Mouse (Mus musculus) kidney, embryonic 14.5 days (tissue): ENCODE measurements around the gene Preb. TPM values are rescaled to one million over a fixed set of nuclear protein-coding genes. Genes with fewer than 3 reads are reported as not detected.

Experiments
- ATAC-seq: fragments of 200-750 bp; cut with Nextera tagmentation; 2 replicates; pipeline ENCODE4 v1.8.0; 2017; ENCODE audit warnings: moderate number of reproducible peaks, mild to moderate bottlenecking, moderate TSS enrichment, moderate library complexity; ENCODE audit not compliant: low FRiP score, low TSS enrichment
- H3K27ac ChIP-seq: fragments of 300-500 bp; sonication (generic); 2 replicates; pipeline ENCODE4 v1.5.1; 2014; ENCODE audit warnings: low read depth, mild to moderate bottlenecking, low read length, moderate library complexity, mixed read lengths
- H3K27me3 ChIP-seq: fragments of 300-500 bp; sonication (generic); 2 replicates; pipeline ENCODE4 v1.6.1; 2014; ENCODE audit warnings: mild to moderate bottlenecking, low read length; ENCODE audit not compliant: control insufficient read depth, insufficient read depth
- H3K36me3 ChIP-seq: fragments of 300-500 bp; sonication (generic); 2 replicates; pipeline ENCODE4 v1.6.1; 2014; ENCODE audit warnings: low read length, mixed read lengths; ENCODE audit not compliant: control insufficient read depth, insufficient read depth
- H3K4me1 ChIP-seq: fragments of 300-500 bp; sonication (generic); 2 replicates; pipeline ENCODE4 v1.6.1; 2014; ENCODE audit warnings: low read length, mixed read lengths; ENCODE audit not compliant: control insufficient read depth, insufficient read depth
- H3K4me2 ChIP-seq: fragments of 300-500 bp; sonication (generic); replicated peaks from 2 replicates; pipeline ENCODE4 v1.6.1; 2014; ENCODE audit warnings: low read depth, mild to moderate bottlenecking, low read length
- H3K4me3 ChIP-seq: fragments of 300-500 bp; sonication (generic); 2 replicates; pipeline ENCODE4 v1.5.1; 2014; ENCODE audit warnings: mild to moderate bottlenecking, low read length
- H3K9ac ChIP-seq: fragments of 300-500 bp; sonication (generic); 2 replicates; pipeline ENCODE4 v1.6.1; 2014; ENCODE audit warnings: low read depth, mild to moderate bottlenecking, low read length, moderate library complexity
- H3K9me3 ChIP-seq: fragments of 300-500 bp; sonication (generic); 2 replicates; pipeline ENCODE4 v1.6.1; 2016; ENCODE audit warnings: low read length; ENCODE audit not compliant: control insufficient read depth
- WGBS: fragments of 180-500 bp; shearing (Covaris S2); extraction: QIAGEN DNeasy Blood & Tissue Kit; methylation state at CpG from one replicate; pipeline ENCODE4 v1.1.7; 2014; 5-methylcytosine and 5-hydroxymethylcytosine counted together
- polyA plus RNA-seq: library from polyadenylated mRNA; unstranded; fragments of >200 nt; fragmentation: Nextera tagmentation; extraction: Ambion mirVana; gene quantifications from 2 replicates; pipeline ENCODE4 v1.2.1, GENCODE M21; 2014

The Preb gene
- polyA plus RNA-seq: 97.6 and 99.5 TPM in 2 replicates

- Histone ChIP-seq H3K9me3 (no peaks in the 10 kb centered on the region), H3K9ac (peak within 1 kb of the TSS; percentile 92), H3K4me3 (peak within 1 kb of the TSS; percentile 89), H3K4me1 (peaks cover 18% of the 10 kb centered on the region), H3K27me3 (no peaks in the 10 kb centered on the region), H3K27ac (peak within 1 kb of the TSS; percentile 89), H3K4me2 (peak within 1 kb of the TSS; percentile 88), H3K36me3 (peaks cover 25% of the 10 kb centered on the region)
- WGBS: under 1% methylated on average over 56 of the region's 56 CpGs
- ATAC-seq: peak; percentile 94
Measured at GRCm38 (mm10) chr5:30959966-30960501, at the start of gene Preb. Preb (minus strand) TSS chr5:30960361.

GRCm38 (mm10) chr5:31004184-31004583 is 44.0 kb upstream of the Preb start:
- peak; percentile 76 for ATAC-seq
- H3K27me3 ChIP-seq: no peaks in the 10 kb centered on the region

GRCm38 (mm10) chr5:31001560-31001959 is 41.4 kb upstream of the Preb start:
- Histone ChIP-seq H3K4me2 (no peak overlapping the region), H3K4me3 (no peak overlapping the region), H3K27ac (no peak overlapping the region), H3K9me3 (no peaks in the 10 kb centered on the region), H3K27me3 (no peaks in the 10 kb centered on the region; the same call in 1 of the 2 replicates), H3K9ac (no peak overlapping the region), H3K4me1 (no peaks in the 10 kb centered on the region), H3K36me3 (no peaks in the 10 kb centered on the region)
- ATAC-seq: no peak
- 77% methylated on average over 4 of the region's 4 CpGs for whole genome bisulfite sequencing

More at GRCm38 (mm10) chr5:31004184-31004583, 44.0 kb upstream of the Preb start:
- Histone ChIP-seq H3K27ac (no peak overlapping the region), H3K4me2 (no peak overlapping the region), H3K9me3 (no peaks in the 10 kb centered on the region), H3K9ac (no peak overlapping the region), H3K4me1 (no peaks in the 10 kb centered on the region), H3K36me3 (no peaks in the 10 kb centered on the region), H3K4me3 (no peak overlapping the region)
- WGBS: 6% methylated on average over 5 of the region's 5 CpGs

GRCm38 (mm10) chr5:31000993-31001392 is 40.8 kb upstream of the Preb start:
- no peak for ATAC-seq
- Histone ChIP-seq H3K9ac (no peak overlapping the region), H3K4me1 (no peaks in the 10 kb centered on the region), H3K36me3 (no peaks in the 10 kb centered on the region), H3K27ac (no peak overlapping the region), H3K27me3 (no peaks in the 10 kb centered on the region; the same call in 1 of the 2 replicates), H3K4me3 (no peak overlapping the region), H3K4me2 (no peak overlapping the region), H3K9me3 (no peaks in the 10 kb centered on the region)
- 80% methylated on average over 2 of the region's 2 CpGs for WGBS

GRCm38 (mm10) chr5:31000122-31000521 is 40.0 kb upstream of the Preb start:
- Histone ChIP-seq H3K27me3 (no peaks in the 10 kb centered on the region; the same call in 1 of the 2 replicates), H3K36me3 (no peaks in the 10 kb centered on the region), H3K9ac (no peak overlapping the region), H3K4me2 (no peak overlapping the region), H3K27ac (no peak overlapping the region), H3K4me1 (no peaks in the 10 kb centered on the region), H3K9me3 (no peaks in the 10 kb centered on the region), H3K4me3 (no peak overlapping the region)
- no peak for ATAC-seq
- WGBS: 66% methylated on average over 7 of the region's 7 CpGs

- no peaks in the 10 kb centered on the region for H3K36me3 ChIP-seq
- H3K4me1 ChIP-seq: no peaks in the 10 kb centered on the region
- H3K9ac ChIP-seq: no peak overlapping the region
- H3K4me2 ChIP-seq: no peak overlapping the region
- WGBS: 81% methylated on average over 5 of the region's 5 CpGs
- H3K4me3 ChIP-seq: no peak overlapping the region
- H3K27ac ChIP-seq: no peak overlapping the region
- ATAC-seq: no peak
- H3K27me3 ChIP-seq: no peaks in the 10 kb centered on the region; the same call in 1 of the 2 replicates
- no peaks in the 10 kb centered on the region for H3K9me3 ChIP-seq
Measured at GRCm38 (mm10) chr5:30999324-30999723, 39.2 kb upstream of the Preb start.

- Histone ChIP-seq H3K4me2 (no peak overlapping the region), H3K27ac (no peak overlapping the region), H3K36me3 (no peaks in the 10 kb centered on the region), H3K4me3 (no peak overlapping the region), H3K4me1 (no peaks in the 10 kb centered on the region), H3K27me3 (no peaks in the 10 kb centered on the region; the same call in 1 of the 2 replicates), H3K9me3 (no peaks in the 10 kb centered on the region), H3K9ac (no peak overlapping the region)
- 27% methylated on average over 5 of the region's 5 CpGs for WGBS
- ATAC-seq: no peak
Measured at GRCm38 (mm10) chr5:30998306-30998705, 38.1 kb upstream of the Preb start.

GRCm38 (mm10) chr5:30994910-30995635 is 34.9 kb upstream of the Preb start:
- WGBS: 58% methylated on average over 11 of the region's 11 CpGs
- H3K36me3 ChIP-seq: no peaks in the 10 kb centered on the region

GRCm38 (mm10) chr5:30994074-30994473 is 33.9 kb upstream of the Preb start:
- Histone ChIP-seq H3K27me3 (no peaks in the 10 kb centered on the region; the same call in 1 of the 2 replicates), H3K4me1 (no peaks in the 10 kb centered on the region), H3K4me2 (no peak overlapping the region), H3K27ac (no peak overlapping the region), H3K9me3 (no peaks in the 10 kb centered on the region), H3K9ac (no peak overlapping the region), H3K36me3 (no peaks in the 10 kb centered on the region), H3K4me3 (no peak overlapping the region)
- ATAC-seq: no peak
- 73% methylated on average over 3 of the region's 3 CpGs for WGBS

More at GRCm38 (mm10) chr5:30994910-30995635, 34.9 kb upstream of the Preb start:
- no peaks in the 10 kb centered on the region for H3K9me3 ChIP-seq
- no peak overlapping the region for H3K27ac ChIP-seq
- H3K4me3 ChIP-seq: no peak overlapping the region
- H3K4me1 ChIP-seq: no peaks in the 10 kb centered on the region
- H3K4me2 ChIP-seq: no peak overlapping the region
- no peaks in the 10 kb centered on the region; the same call in 1 of the 2 replicates for H3K27me3 ChIP-seq
- H3K9ac ChIP-seq: no peak overlapping the region
- ATAC-seq: no peak
